Mouse (Mus musculus): ENCODE data around the gene Sema4b.

Gene Sema4b

GRCm38 (mm10) chr7:80216566-80216965 lies 29.9 kb downstream of the Sema4b start:
- peak; percentile 37 for DNase-seq (ENCODE audit: low read depth)

- DNase-seq (ENCODE audit: low read depth), result no peak
These were observed 32.0 kb downstream of the Sema4b start for GRCm38 (mm10) chr7:80218666-80219065.

GRCm38 (mm10) chr7:80220237-80220797 lies 33.7 kb downstream of the Sema4b start:
- no peak for DNase-seq (ENCODE audit: low read depth)

GRCm38 (mm10) chr7:80221179-80221750 lies 34.6 kb downstream of the Sema4b start:
- no peak for DNase-seq (ENCODE audit: low read depth)

DNA sequence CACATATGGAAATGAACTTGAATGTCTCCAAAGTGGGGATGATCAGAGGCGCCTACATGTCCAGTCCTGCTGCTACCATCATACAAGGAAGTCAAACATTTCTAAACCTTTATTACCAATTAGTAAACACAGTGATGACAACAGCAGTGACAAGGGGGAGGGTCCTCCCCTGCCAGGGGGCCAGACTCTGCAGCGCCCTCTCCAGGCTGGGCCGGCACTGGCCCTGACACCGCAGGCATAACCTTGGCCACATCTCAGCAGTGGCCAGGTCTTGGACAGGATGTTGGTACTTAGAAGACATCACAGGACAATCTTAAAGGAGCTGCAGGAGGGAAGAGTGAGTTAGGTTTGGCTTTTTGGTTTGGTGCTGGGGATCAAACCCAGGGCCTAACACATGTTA lies 40.4 kb downstream of the Sema4b start:
- no peak for DNase-seq (ENCODE audit: low read depth)

- no peak for DNase-seq (ENCODE audit: low read depth)
These were observed 43.6 kb downstream of the Sema4b start for GRCm38 (mm10) chr7:80230196-80230595.

- DNase-seq (ENCODE audit: low read depth), result peak; percentile 66
These were observed 45.4 kb downstream of the Sema4b start for GRCm38 (mm10) chr7:80231971-80232488.

DNA sequence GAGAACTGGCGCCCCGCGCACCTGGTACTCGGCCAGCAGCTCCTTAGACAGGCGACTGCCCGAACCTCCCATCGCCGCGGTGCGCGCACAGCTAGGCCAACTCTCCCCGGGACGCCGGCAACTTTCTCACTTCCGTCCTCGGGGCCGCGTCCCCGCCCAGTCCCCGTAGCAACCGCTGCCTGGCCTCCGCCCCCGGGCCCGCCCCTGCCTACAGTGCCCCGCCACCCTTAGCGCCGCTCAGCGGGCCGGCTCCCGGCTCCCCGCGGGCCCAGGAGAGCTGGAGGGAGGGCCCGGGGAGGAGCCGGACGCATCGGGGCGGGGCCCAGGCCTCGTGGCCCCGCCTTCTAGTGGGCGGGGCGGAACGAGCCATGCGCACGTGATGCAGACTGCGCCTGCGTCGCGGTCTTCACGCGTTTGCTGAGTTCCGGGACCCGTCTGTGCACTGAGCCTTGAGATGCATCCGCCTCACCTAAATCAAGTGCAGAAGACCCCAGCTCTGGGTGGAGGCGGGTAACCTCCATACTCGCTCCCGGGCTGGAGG lies 45.9 kb downstream of the Sema4b start, which contains the start of the genes Cib1 and Gdpgp1:
Cib1 (minus strand) TSS at position 325 of the 541 bp plus-strand sequence.
Gdpgp1 (plus strand) TSS at position 377 of the 541 bp plus-strand sequence.
- peak; percentile 99 for DNase-seq (ENCODE audit: low read depth)

DNA sequence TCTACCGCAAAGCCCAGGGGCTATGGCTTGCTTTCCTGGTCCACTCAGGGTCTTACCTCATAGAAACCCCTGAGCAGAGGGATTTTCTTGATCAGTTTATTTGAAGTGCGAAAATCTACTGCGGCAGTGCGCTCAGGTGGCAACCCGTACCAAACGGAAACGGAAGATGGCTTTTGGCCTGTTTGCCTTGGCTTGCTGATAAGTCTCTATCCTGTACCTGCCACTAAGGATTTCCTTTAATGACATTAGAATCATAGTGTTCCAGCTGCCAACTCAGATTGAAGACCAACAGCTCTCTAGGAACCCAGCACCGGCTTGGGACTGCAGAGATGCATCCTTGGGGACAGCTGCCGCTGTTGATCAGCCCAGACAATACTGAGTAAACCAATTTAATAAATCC lies 47.2 kb downstream of the Sema4b start:
- no peak for DNase-seq (ENCODE audit: low read depth)

DNA sequence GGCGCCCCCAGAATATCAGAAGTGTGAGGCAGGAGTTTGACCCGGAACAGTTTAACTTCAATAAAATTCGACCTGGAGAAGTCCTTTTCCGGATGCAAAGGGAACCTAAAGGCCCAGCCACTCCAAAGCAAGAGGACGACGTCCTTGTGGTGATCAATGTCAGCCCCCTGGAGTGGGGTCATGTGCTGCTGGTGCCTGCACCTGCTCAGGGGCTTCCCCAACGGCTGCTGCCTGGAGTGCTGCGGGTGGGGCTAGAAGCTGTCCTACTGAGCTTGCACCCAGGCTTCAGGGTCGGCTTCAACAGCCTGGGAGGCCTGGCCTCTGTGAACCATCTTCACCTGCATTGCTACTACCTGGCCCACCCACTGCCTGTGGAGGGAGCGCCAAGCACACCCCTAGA lies 51.9 kb downstream of the Sema4b start:
- DNase-seq (ENCODE audit: low read depth), result no peak

DNA sequence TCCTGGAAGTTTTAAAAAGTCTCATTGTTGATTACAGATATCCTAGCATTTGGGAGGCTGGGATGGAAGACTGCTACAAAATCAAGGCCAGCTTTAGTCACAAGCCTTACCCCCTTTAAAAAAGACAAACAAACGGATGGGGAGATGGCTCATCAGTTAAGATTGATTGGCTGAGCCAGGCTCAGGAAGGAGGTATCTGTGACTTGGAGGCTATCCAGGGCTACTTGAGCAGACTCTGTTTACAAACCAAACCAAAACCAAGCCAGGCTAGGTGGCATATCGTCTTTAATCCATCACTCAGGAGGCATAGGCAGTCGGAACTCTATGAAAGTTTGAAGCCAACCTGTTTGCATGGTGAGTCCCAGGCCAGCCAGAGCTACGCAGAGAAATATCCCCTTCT lies 55.0 kb downstream of the Sema4b start:
- no peak for DNase-seq (ENCODE audit: low read depth)

DNA sequence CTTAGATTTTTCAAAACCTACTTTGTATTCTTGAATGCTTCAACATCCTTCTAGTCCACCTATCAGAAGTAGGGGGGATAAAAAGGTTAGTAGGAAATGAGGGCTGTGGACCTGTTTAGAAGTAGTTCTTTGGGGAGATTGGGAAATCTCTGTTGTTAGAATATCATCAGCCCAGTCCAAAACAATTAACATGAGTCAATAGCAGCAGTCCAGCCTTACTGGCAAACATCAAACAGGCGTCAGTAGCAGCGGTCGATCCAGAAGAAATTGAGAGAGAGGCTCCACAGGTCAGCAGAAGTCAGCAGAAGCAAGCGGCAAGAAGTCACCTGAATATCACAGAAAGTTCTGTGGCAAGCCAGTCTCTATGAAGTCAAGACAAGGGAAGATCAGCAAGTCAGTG lies 58.2 kb downstream of the Sema4b start:
- no peak for DNase-seq (ENCODE audit: low read depth)

DNA sequence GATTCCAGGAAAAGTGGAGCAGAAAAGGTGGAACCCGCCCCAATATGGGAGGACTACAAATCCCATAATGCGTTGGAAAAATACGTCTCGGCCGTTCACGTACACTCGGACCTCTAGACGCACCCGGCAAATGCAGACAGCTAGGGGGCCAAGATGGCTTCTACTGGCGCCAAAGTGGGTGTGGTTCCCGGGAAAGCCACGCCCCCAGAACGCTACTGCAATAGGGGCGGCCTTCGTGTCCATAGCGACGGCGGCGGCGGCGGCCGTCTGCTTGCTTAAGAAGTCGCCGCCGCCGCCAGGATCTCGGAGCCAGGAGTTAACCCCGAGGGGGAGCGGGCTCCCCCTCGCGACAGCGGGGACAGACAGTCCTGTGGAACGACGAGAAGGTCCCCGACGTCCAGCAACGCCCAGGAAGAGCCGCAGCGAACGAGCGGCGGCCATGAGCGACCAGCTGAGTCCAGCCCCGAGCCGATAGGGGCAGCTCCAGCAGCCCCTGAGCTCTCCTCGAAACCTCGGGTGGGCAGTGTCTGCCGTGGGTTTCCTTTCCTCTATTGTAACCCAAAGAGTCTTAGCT lies 59.6 kb downstream of the Sema4b start, which contains the start of gene Ttll13:
Ttll13 (plus strand) TSS at position 229 of the 574 bp plus-strand sequence.
- DNase-seq (ENCODE audit: low read depth), result peak; percentile 98

- no peak for DNase-seq (ENCODE audit: low read depth)
These were observed 60.2 kb downstream of the Sema4b start for GRCm38 (mm10) chr7:80246859-80247258.

DNA sequence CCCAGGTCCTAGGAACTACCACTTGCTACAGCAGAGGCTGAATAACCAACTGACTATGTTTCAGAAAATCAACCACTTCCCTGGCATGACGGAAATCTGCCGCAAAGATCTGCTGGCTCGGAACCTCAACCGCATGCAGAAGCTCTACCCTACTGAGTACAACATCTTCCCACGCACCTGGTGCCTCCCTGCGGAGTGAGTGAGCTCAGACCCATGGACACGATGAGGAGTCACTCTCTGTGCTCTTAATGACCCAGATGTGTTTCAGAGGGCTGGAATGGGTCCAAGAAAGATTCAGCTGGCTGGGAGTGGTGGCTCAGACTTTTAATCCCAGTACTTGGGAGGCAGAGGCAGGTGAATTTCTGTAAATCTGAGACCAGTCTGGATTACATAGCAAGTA lies 65.8 kb downstream of the Sema4b start:
- no peak for DNase-seq (ENCODE audit: low read depth)

DNA sequence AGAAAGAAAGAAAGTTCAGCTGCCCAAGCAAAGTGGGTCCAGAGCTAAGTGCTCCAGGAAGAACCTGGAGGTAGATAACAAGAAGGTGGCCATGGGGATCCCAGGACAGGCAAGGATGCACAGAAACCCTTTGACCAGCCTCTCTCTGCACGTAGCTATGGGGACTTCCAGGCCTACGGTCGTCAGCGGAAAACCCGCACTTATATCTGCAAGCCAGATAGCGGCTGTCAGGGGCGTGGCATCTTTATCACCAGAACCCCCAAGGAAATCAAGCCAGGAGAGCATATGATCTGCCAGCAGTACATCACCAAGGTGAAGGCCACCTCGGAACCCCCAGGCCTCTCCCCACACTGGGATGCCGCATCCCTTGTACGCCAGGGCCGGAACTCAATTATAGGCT lies 66.2 kb downstream of the Sema4b start:
- DNase-seq (ENCODE audit: low read depth), result no peak

DNA sequence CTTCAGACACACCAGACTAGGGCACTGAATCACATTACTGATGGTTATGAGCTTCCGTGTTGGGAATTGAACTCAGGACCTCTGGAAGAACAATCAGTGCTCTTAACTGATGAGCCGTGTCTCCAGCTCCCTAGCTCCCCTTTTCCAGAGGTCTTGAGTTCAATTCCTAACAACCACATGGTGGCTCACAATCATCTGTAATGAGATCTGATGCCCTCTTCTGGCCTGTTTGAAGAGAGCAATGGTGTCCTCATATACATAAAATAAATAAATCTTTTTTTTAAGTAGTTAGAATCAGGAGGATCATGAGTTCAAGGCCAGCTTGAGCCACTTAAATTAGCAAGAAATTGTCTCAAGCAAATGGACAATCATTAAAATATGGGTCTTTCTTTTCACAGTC lies 69.3 kb downstream of the Sema4b start:
- peak; percentile 27 for DNase-seq (ENCODE audit: low read depth)

- DNase-seq (ENCODE audit: low read depth), result no peak
These were observed 71.1 kb downstream of the Sema4b start for GRCm38 (mm10) chr7:80257706-80258105.

GRCm38 (mm10) chr7:80260625-80261371 lies 74.2 kb downstream of the Sema4b start, which contains the start of gene Ngrn:
Ngrn (plus strand) TSS chr7:80261215.
- DNase-seq (ENCODE audit: low read depth), result peak; percentile 94

- DNase-seq (ENCODE audit: low read depth), result peak; percentile 47
These were observed 74.8 kb downstream of the Sema4b start for GRCm38 (mm10) chr7:80261372-80261990.

DNA sequence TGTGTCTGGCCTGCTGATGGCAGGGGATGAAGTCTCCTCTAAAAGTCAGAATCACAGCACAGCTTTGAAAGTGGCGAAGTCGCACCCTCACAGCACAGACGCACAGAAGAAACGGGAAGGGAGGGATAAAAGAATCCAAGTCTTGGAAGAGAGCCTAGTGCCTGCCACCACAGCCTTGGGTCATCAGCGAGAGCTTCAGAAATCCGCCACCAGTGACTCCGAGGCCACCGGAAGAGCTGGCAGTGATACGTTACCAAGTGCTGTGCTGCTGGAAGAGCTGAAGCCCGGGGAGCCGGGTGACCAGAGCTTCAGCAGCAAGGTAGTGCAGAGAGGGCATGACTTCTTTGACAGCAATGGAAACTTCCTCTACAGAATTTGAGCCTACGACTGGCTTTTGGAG lies 78.0 kb downstream of the Sema4b start:
- no peak for DNase-seq (ENCODE audit: low read depth)

DNA sequence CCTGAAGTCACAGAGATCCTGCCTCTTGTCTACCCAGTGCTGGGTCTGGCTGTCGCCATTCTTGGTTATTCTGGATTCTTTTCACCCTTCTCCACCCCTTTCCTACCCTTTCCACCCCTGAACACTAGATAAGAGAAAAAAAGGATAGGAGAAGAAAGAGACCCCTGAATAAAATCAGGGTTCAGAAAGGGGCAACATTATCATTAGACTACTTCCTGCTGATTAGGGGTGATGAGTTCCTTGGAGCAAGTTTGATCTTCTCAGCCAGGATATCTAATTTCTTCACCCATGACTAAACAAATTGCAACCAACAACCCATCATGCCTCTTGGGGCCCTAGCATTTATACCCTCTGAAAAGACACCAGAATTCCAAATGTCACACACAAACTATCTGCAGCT lies 81.1 kb downstream of the Sema4b start:
- no peak for DNase-seq (ENCODE audit: low read depth)
